Mouse (Mus musculus): ENCODE data around the gene Spg21. TPM values are rescaled to one million over a fixed set of nuclear protein-coding genes. Genes with fewer than 3 reads are reported as not detected.

The Spg21 gene
- total and polyA plus RNA-seq, 2 experiments from 2014 or later, result 79.3 to 103 TPM

DNA sequence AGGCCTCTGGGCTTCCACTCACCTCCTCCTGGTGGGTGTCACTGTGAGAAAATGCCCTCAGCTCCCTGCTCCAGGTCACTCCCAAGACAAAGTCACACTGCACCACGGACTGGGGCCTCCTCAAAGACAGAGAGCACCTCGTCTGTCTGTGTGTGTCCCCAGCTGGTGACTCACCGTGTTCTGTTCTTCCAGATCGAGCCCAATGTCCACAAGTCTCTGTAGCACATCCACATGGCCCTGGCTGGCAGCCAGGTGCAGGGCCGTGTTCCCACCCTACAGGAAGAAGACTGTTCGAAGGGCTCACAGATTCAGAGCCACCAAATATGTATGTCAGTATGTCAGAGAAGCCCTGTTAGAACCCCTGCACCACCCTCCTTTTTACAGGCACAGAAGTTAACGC, 47.7 kb downstream of the Spg21 start:
- Histone ChIP-seq H3K9ac (replicated peaks; ENCODE audit: low read length, poor library complexity, severe bottlenecking) (no peak overlapping the region), H3K36me3 (ENCODE audit: insufficient read depth, low read length) (no peaks in the 10 kb centered on the region), H3K9me3 (ENCODE audit: low read length) (no peaks in the 10 kb centered on the region), H3K4me2 (ENCODE audit: low read depth, low read length, poor library complexity, severe bottlenecking) (no peak overlapping the region), H3K4me3 (ENCODE audit: low read depth, low read length) (no peak overlapping the region), H3K4me1 (ENCODE audit: insufficient read depth, low read length) (no peaks in the 10 kb centered on the region), H3K27ac (ENCODE audit: low read depth, low read length) (no peak overlapping the region), H3K27me3 (ENCODE audit: insufficient read depth, low read length) (no peaks in the 10 kb centered on the region)
- no peak for TF ChIP-seq CTCF (IDR thresholded peaks at IDR 0.05)
- ATAC-seq (ENCODE audit: low FRiP score) (no peak), DNase-seq (ENCODE audit: low spot score) (no peak)
- WGBS, result 72% methylated on average over 7 of the region's 7 CpGs

GRCm38 (mm10) chr9:65512520-65512919, 51.8 kb downstream of the Spg21 start:
- Histone ChIP-seq H3K4me3 (ENCODE audit: low read depth, low read length) (no peak overlapping the region), H3K27ac (ENCODE audit: low read depth, low read length) (no peak overlapping the region), H3K27me3 (ENCODE audit: insufficient read depth, low read length) (no peaks in the 10 kb centered on the region), H3K9me3 (ENCODE audit: low read length) (no peaks in the 10 kb centered on the region), H3K36me3 (ENCODE audit: insufficient read depth, low read length) (no peaks in the 10 kb centered on the region), H3K4me2 (ENCODE audit: low read depth, low read length, poor library complexity, severe bottlenecking) (no peak overlapping the region), H3K9ac (replicated peaks; ENCODE audit: low read length, poor library complexity, severe bottlenecking) (no peak overlapping the region), H3K4me1 (ENCODE audit: insufficient read depth, low read length) (no peaks in the 10 kb centered on the region)
- no peak for DNase-seq (ENCODE audit: low spot score)
- no peak for ATAC-seq (ENCODE audit: low FRiP score)
- 96% methylated on average over 3 of the region's 3 CpGs for WGBS
- no peak for TF ChIP-seq CTCF (IDR thresholded peaks at IDR 0.05)

- H3K9ac ChIP-seq (replicated peaks; ENCODE audit: low read length, poor library complexity, severe bottlenecking), result no peak overlapping the region
- TF ChIP-seq CTCF (IDR thresholded peaks at IDR 0.05), result no peak
- H3K4me3 ChIP-seq (ENCODE audit: low read depth, low read length), result no peak overlapping the region
- DNase-seq (ENCODE audit: low spot score) (peak; percentile 65), ATAC-seq (ENCODE audit: low FRiP score) (peak; percentile 28; the same call in 1 of the 2 replicates)
- H3K4me1 ChIP-seq (ENCODE audit: insufficient read depth, low read length), result no peaks in the 10 kb centered on the region
- no peaks in the 10 kb centered on the region for H3K27me3 ChIP-seq (ENCODE audit: insufficient read depth, low read length)
- H3K36me3 ChIP-seq (ENCODE audit: insufficient read depth, low read length), result no peaks in the 10 kb centered on the region
- H3K9me3 ChIP-seq (ENCODE audit: low read length), result no peaks in the 10 kb centered on the region
- WGBS, result 60% methylated on average over 8 of the region's 8 CpGs
- no peak overlapping the region for H3K4me2 ChIP-seq (ENCODE audit: low read depth, low read length, poor library complexity, severe bottlenecking)
- H3K27ac ChIP-seq (ENCODE audit: low read depth, low read length), result no peak overlapping the region
These were observed 53.7 kb downstream of the Spg21 start for GRCm38 (mm10) chr9:65514431-65514830.

DNA sequence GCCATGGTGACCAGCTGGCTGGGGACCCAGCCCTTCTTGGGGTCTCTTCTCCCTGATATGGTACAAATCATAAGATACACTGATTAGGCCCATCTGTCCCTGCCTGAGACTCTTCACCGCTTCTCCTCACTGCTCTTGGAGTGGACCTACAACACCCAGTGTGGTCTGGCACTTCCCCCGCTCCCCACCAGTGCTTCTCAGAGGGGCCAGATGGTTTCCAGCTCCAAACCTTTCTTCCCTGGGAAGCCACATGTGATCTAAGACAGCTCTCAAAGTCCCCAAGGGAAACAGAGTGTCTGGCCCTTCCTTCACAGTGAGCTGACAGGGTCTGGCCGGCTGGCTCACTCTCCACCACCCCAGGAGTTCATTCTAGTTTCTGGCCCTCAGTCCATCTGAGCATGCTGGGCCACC, 54.1 kb downstream of the Spg21 start:
- 64% methylated on average over 3 of the region's 3 CpGs for WGBS
- Histone ChIP-seq H3K27me3 (ENCODE audit: insufficient read depth, low read length) (no peaks in the 10 kb centered on the region), H3K27ac (ENCODE audit: low read depth, low read length) (no peak overlapping the region), H3K36me3 (ENCODE audit: insufficient read depth, low read length) (no peaks in the 10 kb centered on the region), H3K9me3 (ENCODE audit: low read length) (no peaks in the 10 kb centered on the region), H3K4me1 (ENCODE audit: insufficient read depth, low read length) (no peaks in the 10 kb centered on the region), H3K9ac (replicated peaks; ENCODE audit: low read length, poor library complexity, severe bottlenecking) (no peak overlapping the region), H3K4me3 (ENCODE audit: low read depth, low read length) (no peak overlapping the region), H3K4me2 (ENCODE audit: low read depth, low read length, poor library complexity, severe bottlenecking) (no peak overlapping the region)
- TF ChIP-seq CTCF (IDR thresholded peaks at IDR 0.05), result no peak
- peak; percentile 12; the same call in 1 of the 2 replicates for ATAC-seq (ENCODE audit: low FRiP score)
- peak; percentile 75 for DNase-seq (ENCODE audit: low spot score)

DNA sequence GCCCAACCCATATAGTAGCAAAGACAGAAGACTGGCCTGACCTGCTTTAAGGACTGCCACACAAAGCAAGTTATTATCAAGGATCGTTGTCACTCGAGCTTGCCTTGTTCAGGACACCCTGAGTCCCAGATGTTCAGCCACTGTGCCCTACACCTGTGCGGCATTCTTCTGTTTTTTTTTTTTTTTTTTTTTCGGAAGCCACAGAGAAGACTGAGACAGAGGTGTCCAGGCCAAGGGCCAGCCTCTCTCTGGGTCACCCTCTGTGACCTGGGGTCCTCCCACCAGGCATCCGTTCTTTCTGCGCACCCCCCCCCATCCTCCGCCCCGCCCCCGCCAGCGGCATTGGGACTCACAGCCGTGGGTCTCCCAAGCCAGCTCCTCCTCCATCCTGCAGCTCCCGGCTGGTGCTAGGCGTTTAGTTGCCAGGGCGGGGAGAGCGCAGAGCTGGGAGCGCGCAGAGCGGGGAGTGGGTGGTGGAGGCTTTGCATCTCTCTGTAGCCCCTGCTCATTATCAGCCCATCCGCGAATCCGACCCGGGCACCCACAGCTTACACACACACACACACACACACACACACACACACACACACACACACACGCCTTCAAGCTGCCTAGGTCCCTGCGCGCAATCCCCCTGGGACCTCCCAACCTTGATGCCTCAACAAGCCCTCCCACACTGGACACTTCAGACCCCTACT, 59.2 kb downstream of the Spg21 start, which contains the start of gene Ankdd1a:
Gene Ankdd1a, minus strand, starts transcription at position 387 of the 698 bp plus-strand sequence.
- peak within 1 kb of the TSS; percentile 35 for H3K4me3 ChIP-seq (ENCODE audit: low read depth, low read length)
- ATAC-seq (ENCODE audit: low FRiP score), result peak; percentile 81
- H3K4me1 ChIP-seq (ENCODE audit: insufficient read depth, low read length), result no peaks in the 10 kb centered on the region
- peak within 1 kb of the TSS; percentile 39 for H3K27ac ChIP-seq (ENCODE audit: low read depth, low read length)
- peak within 1 kb of the TSS; percentile 60 for H3K4me2 ChIP-seq (ENCODE audit: low read depth, low read length, poor library complexity, severe bottlenecking)
- peak; percentile 79 for DNase-seq (ENCODE audit: low spot score)
- no peaks in the 10 kb centered on the region for H3K27me3 ChIP-seq (ENCODE audit: insufficient read depth, low read length)
- H3K9me3 ChIP-seq (ENCODE audit: low read length), result no peaks in the 10 kb centered on the region
- peak within 1 kb of the TSS; percentile 50; the same call in 1 of the 2 replicates for H3K9ac ChIP-seq (replicated peaks; ENCODE audit: low read length, poor library complexity, severe bottlenecking)
- H3K36me3 ChIP-seq (ENCODE audit: insufficient read depth, low read length), result no peaks in the 10 kb centered on the region
- 9% methylated on average over 22 of the region's 25 CpGs for WGBS
- TF ChIP-seq CTCF (IDR thresholded peaks at IDR 0.05), result no peak

DNA sequence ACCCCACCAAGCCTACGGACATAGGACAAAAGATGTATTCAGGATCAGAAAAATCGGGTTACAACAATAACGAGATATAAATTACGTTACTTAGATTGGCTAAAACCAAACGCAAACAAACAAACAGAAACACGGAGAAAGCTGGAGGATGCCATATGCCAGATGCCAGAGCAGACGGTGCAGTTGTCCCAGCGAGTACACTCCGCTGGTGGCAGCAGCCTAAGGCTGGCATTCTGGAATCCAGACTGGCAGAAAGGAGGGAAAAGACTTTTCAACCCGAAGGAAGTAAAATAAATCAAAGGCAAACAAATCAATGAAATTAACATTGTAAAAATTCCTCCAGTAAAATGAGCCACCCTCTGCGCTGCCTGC, 59.7 kb downstream of the Spg21 start:
- Histone ChIP-seq H3K27me3 (ENCODE audit: insufficient read depth, low read length) (no peaks in the 10 kb centered on the region), H3K9me3 (ENCODE audit: low read length) (no peaks in the 10 kb centered on the region), H3K4me1 (ENCODE audit: insufficient read depth, low read length) (no peaks in the 10 kb centered on the region), H3K36me3 (ENCODE audit: insufficient read depth, low read length) (no peaks in the 10 kb centered on the region), H3K27ac (ENCODE audit: low read depth, low read length) (peak overlapping the region; percentile 39), H3K4me3 (ENCODE audit: low read depth, low read length) (peak overlapping the region; percentile 35), H3K9ac (replicated peaks; ENCODE audit: low read length, poor library complexity, severe bottlenecking) (peak overlapping the region; percentile 50; the same call in 1 of the 2 replicates), H3K4me2 (ENCODE audit: low read depth, low read length, poor library complexity, severe bottlenecking) (peak overlapping the region; percentile 60)
- TF ChIP-seq CTCF (IDR thresholded peaks at IDR 0.05), result no peak
- DNase-seq (ENCODE audit: low spot score), result peak; percentile 54
- 11% methylated on average over 11 of the region's 11 CpGs for WGBS
- peak; percentile 65; the same call in 1 of the 2 replicates for ATAC-seq (ENCODE audit: low FRiP score)
